Mouse (Mus musculus) ovary, postnatal 14 days (tissue): ENCODE measurements around the gene Clic6.
A peak's percentile ranks its signal among the peaks of the same experiment; 100 is the strongest.
"Not testable (repeated sequence)": the region's sequence is repeated elsewhere in the genome, so short reads cannot be mapped to it uniquely, and the experiment has no call there.

ENCODE experiments used
- DNase-seq: peaks from one replicate; pipeline ENCODE4 v3.0.0; 2022; ENCODE audit warnings: low spot score

Clic6 gene

GRCm38 (mm10) chr16:92470706-92471105, 14.8 kb upstream of the Clic6 start, which contains the start of gene Rcan1:
Gene Rcan1, minus strand, starts transcription at chr16:92470867.
- no peak for DNase-seq

- no peak for DNase-seq
Measured at GRCm38 (mm10) chr16:92472898-92473297, 12.6 kb upstream of the Clic6 start.

GRCm38 (mm10) chr16:92475093-92475860, 10.3 kb upstream of the Clic6 start:
- DNase-seq, result no peak

- DNase-seq, result peak; percentile 62
Measured at GRCm38 (mm10) chr16:92478561-92479150, 6.9 kb upstream of the Clic6 start.

- DNase-seq, result no peak
Measured at GRCm38 (mm10) chr16:92487086-92487485, 1.6 kb downstream of the Clic6 start.

- DNase-seq, result no peak
Measured at GRCm38 (mm10) chr16:92487489-92487888, 2.0 kb downstream of the Clic6 start.

GRCm38 (mm10) chr16:92488456-92488855, 2.9 kb downstream of the Clic6 start:
- DNase-seq, result no peak

GRCm38 (mm10) chr16:92489356-92489755, 3.8 kb downstream of the Clic6 start:
- DNase-seq, result no peak

- no peak for DNase-seq
Measured at GRCm38 (mm10) chr16:92497851-92498588, 12.5 kb downstream of the Clic6 start.

GRCm38 (mm10) chr16:92498589-92498981, 13.0 kb downstream of the Clic6 start:
- no peak for DNase-seq

- DNase-seq, result no peak
Measured at GRCm38 (mm10) chr16:92499324-92499723, 13.8 kb downstream of the Clic6 start.

GRCm38 (mm10) chr16:92500534-92500933, 15.0 kb downstream of the Clic6 start:
- no peak for DNase-seq

GRCm38 (mm10) chr16:92503105-92503504, 17.6 kb downstream of the Clic6 start:
- DNase-seq, result no peak

GRCm38 (mm10) chr16:92507573-92507972, 22.0 kb downstream of the Clic6 start:
- DNase-seq, result no peak

- no peak for DNase-seq
Measured at GRCm38 (mm10) chr16:92510835-92511772, 25.6 kb downstream of the Clic6 start.

- DNase-seq, result no peak
Measured at GRCm38 (mm10) chr16:92511773-92512391, 26.3 kb downstream of the Clic6 start.

- DNase-seq, result not testable (repeated sequence)
Measured at GRCm38 (mm10) chr16:92514896-92515295, 29.4 kb downstream of the Clic6 start.

- peak; percentile 11 for DNase-seq
Measured at GRCm38 (mm10) chr16:92516139-92516538, 30.6 kb downstream of the Clic6 start.

- DNase-seq, result no peak
Measured at GRCm38 (mm10) chr16:92518718-92519117, 33.2 kb downstream of the Clic6 start.

- DNase-seq, result peak; percentile 45
Measured at GRCm38 (mm10) chr16:92519820-92520492, 34.4 kb downstream of the Clic6 start.

- DNase-seq, result no peak
Measured at GRCm38 (mm10) chr16:92523351-92523750, 37.8 kb downstream of the Clic6 start.
